Mouse (Mus musculus) small intestine, adult 2 months (tissue): ENCODE results near the gene Abtb2.

Source experiments
- CTCF ChIP-seq: fragments of 200-500 bp; IDR thresholded peaks from 2 replicates; pipeline ENCODE4 v1.5.1; 2012; ENCODE audit warnings: low read depth, mild to moderate bottlenecking, control low read depth, inconsistent platforms, low read length, moderate library complexity, mixed read lengths; ENCODE audit not compliant: insufficient replicate concordance, insufficient read length; ENCODE audit errors: extremely low read depth
- POLR2A ChIP-seq: fragments of 200-500 bp; IDR thresholded peaks from 2 replicates; pipeline ENCODE4 v1.6.1; 2012; ENCODE audit warnings: low read depth, mild to moderate bottlenecking, control low read depth, inconsistent platforms, low read length, moderate library complexity

DNA sequence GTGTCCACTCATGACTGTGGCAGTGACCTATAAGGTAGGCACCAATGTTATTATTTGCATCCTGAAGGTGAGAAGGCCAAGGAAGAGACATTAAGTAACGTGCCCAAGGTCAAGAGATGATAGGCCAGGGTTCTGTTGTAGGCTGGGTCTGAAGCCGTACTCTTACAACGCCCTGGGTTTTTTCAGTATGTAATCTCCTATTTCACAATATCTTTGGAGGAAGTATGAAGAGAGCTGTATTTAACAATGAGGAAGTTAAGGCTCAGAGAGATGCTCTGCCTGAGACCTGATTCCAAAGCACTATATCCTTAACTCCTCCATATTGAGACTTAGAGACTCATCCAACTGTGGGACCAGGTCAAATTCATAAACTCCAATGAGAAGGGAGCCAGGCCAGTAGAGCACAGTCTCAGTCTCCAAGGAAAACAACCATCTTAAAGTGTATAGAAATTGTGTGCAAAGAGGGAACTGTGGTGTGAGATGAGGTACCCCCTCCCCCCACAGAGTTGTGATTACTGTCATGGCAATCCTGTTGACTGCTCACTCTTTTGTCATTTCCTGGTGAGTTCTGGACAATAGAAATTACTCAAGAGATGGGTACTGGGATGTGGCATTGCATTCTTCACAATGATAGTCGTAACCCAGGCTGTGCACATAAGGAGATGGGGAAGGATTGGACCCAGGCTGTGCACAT is 39.8 kb downstream of the Abtb2 start:
- TF ChIP-seq CTCF, result no peak
- no peak for TF ChIP-seq POLR2A
